Mouse (Mus musculus): Measurements from ENCODE around the gene Gm3453.
"Not testable (repeated sequence)": the region's sequence is repeated elsewhere in the genome, so short reads cannot be mapped to it uniquely, and the experiment has no call there.

The Gm3453 gene

GRCm38 (mm10) chr14:5979037-5979436 is at the start of gene Gm3453:
TSS of gene Gm3453 (minus strand) at chr14:5979137.
- not testable (repeated sequence) for DNase-seq

- DNase-seq: not testable (repeated sequence)
Measured at GRCm38 (mm10) chr14:5987136-5987535, 8.2 kb upstream of the Gm3453 start.

GRCm38 (mm10) chr14:5962441-5962840 is 16.5 kb downstream of the Gm3453 start:
- DNase-seq: not testable (repeated sequence)

GRCm38 (mm10) chr14:5961635-5962034 is 17.3 kb downstream of the Gm3453 start, which contains the start of gene Gm3248:
TSS of gene Gm3248 (minus strand) at chr14:5961745.
- DNase-seq: peak; percentile 21

- peak; percentile 7 for DNase-seq
Measured at GRCm38 (mm10) chr14:5961102-5961501, 17.8 kb downstream of the Gm3453 start.

GRCm38 (mm10) chr14:5960479-5960878 is 18.5 kb downstream of the Gm3453 start:
- not testable (repeated sequence) for DNase-seq

GRCm38 (mm10) chr14:5923276-5923675 is 55.7 kb downstream of the Gm3453 start:
- DNase-seq: not testable (repeated sequence)
